Mouse (Mus musculus) bone marrow macrophage, adult 2 months (primary cell): ENCODE data around the gene Plpp3.

ENCODE experiments used
- CTCF ChIP-seq: IDR thresholded peaks from 2 replicates; pipeline ENCODE4 v1.5.1; 2012; ENCODE audit warnings: low read depth, mild to moderate bottlenecking, low read length, moderate library complexity
- POLR2A ChIP-seq: IDR thresholded peaks from 2 replicates; pipeline ENCODE4 v1.6.1; 2012; ENCODE audit warnings: mild to moderate bottlenecking, low read depth, low read length, borderline replicate concordance

DNA sequence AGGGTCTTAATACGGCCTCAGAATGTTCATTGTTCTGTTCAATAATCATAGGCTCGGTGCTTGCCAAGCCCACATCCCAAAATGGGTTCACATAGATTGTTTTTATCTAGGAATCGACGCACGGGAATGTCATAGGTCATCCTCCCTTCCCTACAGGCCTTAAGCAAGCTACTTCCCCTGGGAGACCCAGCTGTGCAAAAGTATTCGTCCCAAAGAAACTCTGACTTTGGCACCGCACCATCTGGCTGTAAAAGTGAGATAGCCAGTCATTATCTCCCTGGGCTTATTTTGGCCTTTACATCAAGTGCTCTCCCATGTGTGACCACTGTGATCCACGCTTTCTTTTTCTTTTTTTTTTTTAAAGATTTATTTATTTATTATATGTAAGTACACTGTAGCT is 42.2 kb downstream of the Plpp3 start:
- TF ChIP-seq CTCF (no peak), POLR2A (no peak)
